Mouse (Mus musculus) myocyte (in vitro differentiated cells): ENCODE results near the gene Trim68. TPM values are rescaled to one million over a fixed set of nuclear protein-coding genes. Genes with fewer than 3 reads are reported as not detected.
"Not testable (repeated sequence)": the region's sequence is repeated elsewhere in the genome, so short reads cannot be mapped to it uniquely, and the experiment has no call there.

Source experiments
- H3K27me3 ChIP-seq: one replicate; pipeline ENCODE4 v1.6.1; 2011; ENCODE audit not compliant: control insufficient read depth, insufficient read depth, insufficient read length
- H3K36me3 ChIP-seq: one replicate; pipeline ENCODE4 v1.6.1; 2011; ENCODE audit not compliant: control insufficient read depth, insufficient read depth
- H3K4me2 ChIP-seq: one replicate; pipeline ENCODE4 v1.6.1; 2011; ENCODE audit warnings: low read depth, control low read depth
- H3K4me3 ChIP-seq: one replicate; pipeline ENCODE4 v1.5.1; 2011; ENCODE audit warnings: mild to moderate bottlenecking, control low read depth, moderate library complexity
- H3K79me2 ChIP-seq: one replicate; pipeline ENCODE4 v1.6.1; 2011; ENCODE audit not compliant: control insufficient read depth, insufficient read depth
- H3ac ChIP-seq: one replicate; pipeline ENCODE4 v1.6.1; 2011; ENCODE audit not compliant: control insufficient read depth, insufficient read length
- CEBPB ChIP-seq: IDR thresholded peaks from 2 replicates; pipeline ENCODE4 v1.6.1; 2011; ENCODE audit warnings: mild to moderate bottlenecking, moderate library complexity; ENCODE audit not compliant: poor library complexity, insufficient read depth, severe bottlenecking
- E2F4 ChIP-seq: IDR thresholded peaks from one replicate; pipeline ENCODE4 v1.6.1; 2011; ENCODE audit warnings: mild to moderate bottlenecking, control low read depth, moderate library complexity; ENCODE audit not compliant: insufficient read depth
- MAX ChIP-seq: IDR thresholded peaks from one replicate; pipeline ENCODE4 v1.6.1; 2011; ENCODE audit warnings: low read depth, mild to moderate bottlenecking, control low read depth
- MYOD1 ChIP-seq, 3 experiments: IDR thresholded peaks; one replicate each; pipeline ENCODE4 v1.6.1; 2011; ENCODE audit warnings: control low read depth in 2 of 3, low read depth in 2 of 3, mild to moderate bottlenecking in 2 of 3, moderate library complexity in 1 of 3; ENCODE audit not compliant: insufficient read length in 2 of 3, control insufficient read depth in 1 of 3
- MYOG ChIP-seq, 3 experiments: IDR thresholded peaks; one replicate each; pipeline ENCODE4 v1.6.1; 2011; ENCODE audit warnings: control low read depth in 2 of 3, low read depth in 2 of 3, mild to moderate bottlenecking in 2 of 3; ENCODE audit not compliant: insufficient read length in 2 of 3, control insufficient read depth in 1 of 3, insufficient read depth in 1 of 3
- POLR2A ChIP-seq: IDR thresholded peaks from one replicate; pipeline ENCODE4 v1.6.1; 2011; ENCODE audit warnings: low read depth, mild to moderate bottlenecking, control low read depth, moderate library complexity; ENCODE audit not compliant: insufficient read length
- POLR2AphosphoS2 ChIP-seq: IDR thresholded peaks from one replicate; pipeline ENCODE4 v1.6.1; 2011; ENCODE audit warnings: low read depth, control low read depth; ENCODE audit not compliant: insufficient read length
- REST ChIP-seq: IDR thresholded peaks from one replicate; pipeline ENCODE4 v1.6.1; 2011; ENCODE audit warnings: mild to moderate bottlenecking, control low read depth, moderate library complexity; ENCODE audit not compliant: insufficient read depth, insufficient read length
- SRF ChIP-seq: IDR thresholded peaks from one replicate; pipeline ENCODE4 v1.6.1; 2011; ENCODE audit warnings: low read depth; ENCODE audit not compliant: control insufficient read depth, insufficient read length
- TCF12 ChIP-seq: IDR thresholded peaks from one replicate; pipeline ENCODE4 v1.6.1; 2011; ENCODE audit warnings: mild to moderate bottlenecking, control low read depth; ENCODE audit not compliant: poor library complexity, insufficient read depth, severe bottlenecking
- TCF3 ChIP-seq: IDR thresholded peaks from one replicate; pipeline ENCODE4 v1.6.1; 2011; ENCODE audit warnings: low read depth, control low read depth; ENCODE audit not compliant: insufficient read length
- USF1 ChIP-seq: IDR thresholded peaks from one replicate; pipeline ENCODE4 v1.6.1; 2011; ENCODE audit warnings: low read depth, mild to moderate bottlenecking, control low read depth, moderate library complexity
- polyA plus RNA-seq: library from polyadenylated mRNA; unstranded; fragments of >200 nt; fragmentation: generic; extraction: Trizol; gene quantifications from one replicate; pipeline ENCODE4 v1.2.1, GENCODE M21; 2012; ENCODE audit warnings: missing spikeins

Trim68 gene
- polyA plus RNA-seq, 1 experiment: 3.2 TPM

DNA sequence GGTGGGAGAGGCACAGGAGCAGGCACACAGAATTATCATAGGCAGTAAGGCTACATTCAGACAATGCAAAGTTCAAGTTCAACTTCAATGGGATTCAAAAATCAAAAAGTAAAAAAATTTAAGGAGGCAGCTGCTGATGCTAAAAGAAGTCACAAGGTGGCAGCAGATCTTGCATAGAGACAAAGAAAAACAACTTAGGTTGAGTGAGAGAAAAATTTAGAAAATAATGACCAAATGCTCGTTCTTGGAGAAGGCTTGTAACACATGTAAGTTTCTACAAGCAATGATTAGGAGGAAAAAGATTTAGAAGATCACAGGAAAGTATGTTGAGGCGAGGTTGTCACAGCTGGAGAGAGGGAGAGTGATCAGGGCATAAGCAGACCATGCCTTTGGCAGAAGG, 21.7 kb downstream of the Trim68 start:
- Histone ChIP-seq H3K4me3 (no peak overlapping the region), H3K27me3 (no peaks in the 10 kb centered on the region), H3ac (no peak overlapping the region), H3K36me3 (no peaks in the 10 kb centered on the region), H3K79me2 (no peaks in the 10 kb centered on the region), H3K4me2 (no peak overlapping the region)
- TF ChIP-seq MAX: no peak
- TF ChIP-seq MYOD1 (IDR thresholded peaks at IDR 0.05; ENCODE audit: control insufficient read depth in 1 of 3, insufficient read length in 2 of 3, low read depth in 2 of 3): no peak

DNA sequence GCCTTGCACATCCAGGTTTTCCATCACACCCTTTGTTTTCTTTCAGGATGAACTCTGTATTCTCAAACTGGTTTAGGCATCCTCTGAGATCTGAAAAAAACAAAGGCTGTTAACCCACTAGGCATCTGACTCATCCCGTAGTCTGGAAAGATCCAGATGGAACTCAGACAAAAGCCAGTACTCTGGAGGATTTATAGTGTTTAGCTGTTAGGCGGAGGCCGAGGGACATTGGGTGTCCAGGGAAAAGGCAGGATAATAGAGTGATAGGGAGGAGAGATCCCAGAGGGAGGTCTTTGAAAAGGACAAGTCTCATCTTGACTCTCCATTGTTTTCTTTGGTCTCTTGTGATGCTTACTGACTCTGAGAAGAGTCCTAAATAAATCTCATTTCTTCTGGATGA, 22.5 kb downstream of the Trim68 start, which contains the start of gene Olfr556:
TSS of gene Olfr556 (plus strand) at position 301 of the 400 bp plus-strand sequence.
- H3ac ChIP-seq: no peak within 1 kb of the TSS
- no peaks in the 10 kb centered on the region for H3K36me3 ChIP-seq
- no peak within 1 kb of the TSS for H3K4me3 ChIP-seq
- TF ChIP-seq CEBPB: no peak
- no peak for TF ChIP-seq MYOG (IDR thresholded peaks at IDR 0.05; ENCODE audit: control insufficient read depth in 1 of 3, insufficient read depth in 1 of 3, insufficient read length in 2 of 3, low read depth in 2 of 3)
- TF ChIP-seq E2F4: no peak
- TF ChIP-seq MYOD1 (IDR thresholded peaks at IDR 0.05; ENCODE audit: control insufficient read depth in 1 of 3, insufficient read length in 2 of 3, low read depth in 2 of 3): no peak
- no peak for TF ChIP-seq REST
- no peak for TF ChIP-seq TCF12
- no peak for TF ChIP-seq USF1
- TF ChIP-seq POLR2A: no peak
- no peak for TF ChIP-seq MAX
- no peak for TF ChIP-seq TCF3
- no peak for TF ChIP-seq SRF
- no peaks in the 10 kb centered on the region for H3K79me2 ChIP-seq
- no peaks in the 10 kb centered on the region for H3K27me3 ChIP-seq
- no peak within 1 kb of the TSS for H3K4me2 ChIP-seq

- TF ChIP-seq E2F4 (no peak), POLR2A (no peak), REST (no peak), USF1 (no peak), TCF3 (no peak)
- no peaks in the 10 kb centered on the region for H3K79me2 ChIP-seq
- H3ac ChIP-seq: no peak within 1 kb of the TSS
- H3K4me3 ChIP-seq: no peak within 1 kb of the TSS
- no peaks in the 10 kb centered on the region for H3K36me3 ChIP-seq
- H3K4me2 ChIP-seq: no peak within 1 kb of the TSS
- no peaks in the 10 kb centered on the region for H3K27me3 ChIP-seq
These were observed 28.6 kb downstream of the Trim68 start, which contains the start of gene Olfr555 for GRCm38 (mm10) chr7:102658523-102658922. TSS of gene Olfr555 (plus strand) at chr7:102658823.

GRCm38 (mm10) chr7:102644945-102645344, 42.2 kb downstream of the Trim68 start:
- not testable (repeated sequence) for H3K79me2 ChIP-seq, H3K4me2 ChIP-seq, H3K36me3 ChIP-seq, H3K27me3 ChIP-seq, H3K4me3 ChIP-seq, H3ac ChIP-seq

DNA sequence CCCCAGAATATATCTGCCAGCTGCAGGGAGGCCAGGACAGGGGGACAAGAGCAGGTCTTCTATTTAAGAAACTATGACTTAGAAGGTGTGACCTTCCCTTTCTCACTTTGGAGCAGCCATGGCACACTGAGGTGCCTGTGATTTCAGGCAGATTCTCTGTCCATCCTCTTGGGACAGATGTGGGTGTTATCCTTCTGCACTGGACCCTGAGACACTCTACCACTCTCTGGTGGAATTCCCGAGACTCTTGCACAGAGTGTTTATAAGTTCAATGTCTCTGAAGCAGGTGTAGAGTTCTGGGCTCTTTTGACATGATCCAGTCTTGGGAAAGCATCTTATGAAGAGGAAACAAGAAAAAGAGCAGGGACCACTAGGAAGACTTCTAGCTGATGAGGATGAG, 49.0 kb downstream of the Trim68 start, which contains the start of gene Olfr554:
TSS of gene Olfr554 (plus strand) at position 301 of the 400 bp plus-strand sequence.
- H3K79me2 ChIP-seq: no peaks in the 10 kb centered on the region
- H3K4me3 ChIP-seq: no peak within 1 kb of the TSS
- H3K4me2 ChIP-seq: no peak within 1 kb of the TSS
- H3K36me3 ChIP-seq: no peaks in the 10 kb centered on the region
- H3K27me3 ChIP-seq: no peaks in the 10 kb centered on the region
- H3ac ChIP-seq: no peak within 1 kb of the TSS
- no peak for TF ChIP-seq TCF3
- no peak for TF ChIP-seq MAX
- TF ChIP-seq USF1: no peak
- no peak for TF ChIP-seq SRF
- TF ChIP-seq POLR2AphosphoS2: no peak
- TF ChIP-seq TCF12: no peak
- no peak for TF ChIP-seq E2F4
- TF ChIP-seq MYOD1 (IDR thresholded peaks at IDR 0.05; ENCODE audit: control insufficient read depth in 1 of 3, insufficient read length in 2 of 3, low read depth in 2 of 3): no peak
- TF ChIP-seq MYOG (IDR thresholded peaks at IDR 0.05; ENCODE audit: control insufficient read depth in 1 of 3, insufficient read depth in 1 of 3, insufficient read length in 2 of 3, low read depth in 2 of 3): no peak

DNA sequence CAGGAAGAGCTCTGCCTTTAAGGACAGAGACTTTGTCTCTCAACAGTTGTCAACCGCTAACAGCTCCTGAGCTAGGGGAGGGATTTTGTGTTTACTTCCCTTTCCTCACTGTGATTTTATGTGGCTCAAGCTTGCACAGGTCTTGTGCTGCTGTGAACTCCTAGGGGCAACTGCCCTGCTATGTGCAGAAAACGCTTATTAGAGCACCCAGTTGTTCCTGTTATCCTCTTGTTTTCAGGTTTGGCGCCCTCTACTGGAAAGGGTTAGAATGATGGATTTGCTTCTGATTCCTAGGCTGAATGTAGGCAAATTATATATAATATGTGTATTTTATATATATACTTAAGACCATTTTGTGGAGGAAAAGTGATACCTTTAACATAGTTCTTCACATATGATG, 50.5 kb downstream of the Trim68 start:
- Histone ChIP-seq H3K4me3 (no peak overlapping the region), H3ac (no peak overlapping the region), H3K79me2 (no peaks in the 10 kb centered on the region), H3K27me3 (no peaks in the 10 kb centered on the region), H3K36me3 (no peaks in the 10 kb centered on the region), H3K4me2 (no peak overlapping the region)
- TF ChIP-seq SRF (no peak), POLR2AphosphoS2 (no peak)

Other genes with a start within 250 kb of the Trim68 start
- gene Rrm1, start 245.6 kb downstream of the Trim68 start, polyA plus RNA-seq: 32.2 TPM
- gene Olfr543, start 205.6 kb downstream of the Trim68 start, polyA plus RNA-seq: not detected
- gene Olfr544, start 199.0 kb downstream of the Trim68 start, polyA plus RNA-seq: not detected
- not detected for gene Olfr545, start 187.8 kb downstream of the Trim68 start, polyA plus RNA-seq
- not detected for gene Olfr547, start 152.6 kb downstream of the Trim68 start, polyA plus RNA-seq
- gene Olfr548-ps1, start 146.4 kb downstream of the Trim68 start, polyA plus RNA-seq: not detected
- gene Olfr549, start 137.5 kb downstream of the Trim68 start, polyA plus RNA-seq: not detected
- 0.43 TPM for gene Trim21, start 121.8 kb downstream of the Trim68 start, polyA plus RNA-seq
- gene Olfr550, start 115.9 kb downstream of the Trim68 start, polyA plus RNA-seq: not detected
- gene Olfr551, start 95.4 kb downstream of the Trim68 start, polyA plus RNA-seq: not detected
- not detected for gene Olfr552, start 89.6 kb downstream of the Trim68 start, polyA plus RNA-seq
- gene Olfr553, start 69.1 kb downstream of the Trim68 start, polyA plus RNA-seq: not detected
- not detected for gene Olfr554, start 48.9 kb downstream of the Trim68 start, polyA plus RNA-seq
- gene Olfr555, start 28.5 kb downstream of the Trim68 start, polyA plus RNA-seq: not detected
- not detected for gene Olfr556, start 22.4 kb downstream of the Trim68 start, polyA plus RNA-seq
- not detected for gene Olfr557, start 8.6 kb upstream of the Trim68 start, polyA plus RNA-seq
- not detected for gene Olfr558, start 14.9 kb upstream of the Trim68 start, polyA plus RNA-seq
- gene Olfr33, start 31.7 kb upstream of the Trim68 start, polyA plus RNA-seq: not detected
- not detected for gene Olfr559, start 40.2 kb upstream of the Trim68 start, polyA plus RNA-seq
- not detected for gene Olfr560, start 72.0 kb upstream of the Trim68 start, polyA plus RNA-seq
- not detected for gene Olfr78, start 72.1 kb upstream of the Trim68 start, polyA plus RNA-seq
- gene Olfr561, start 83.9 kb upstream of the Trim68 start, polyA plus RNA-seq: not detected
- gene Olfr564, start 116.2 kb upstream of the Trim68 start, polyA plus RNA-seq: not detected
- not detected for gene Olfr566, start 171.4 kb upstream of the Trim68 start, polyA plus RNA-seq
- not detected for gene Olfr568, start 189.8 kb upstream of the Trim68 start, polyA plus RNA-seq
- gene Olfr569, start 203.6 kb upstream of the Trim68 start, polyA plus RNA-seq: not detected
- not detected for gene Olfr570, start 207.2 kb upstream of the Trim68 start, polyA plus RNA-seq
- not detected for gene Olfr571, start 230.2 kb upstream of the Trim68 start, polyA plus RNA-seq
- gene Olfr572, start 237.1 kb upstream of the Trim68 start, polyA plus RNA-seq: not detected